Mouse (Mus musculus): ENCODE data around the gene Tm7sf2.

- no peak for TF ChIP-seq GATA1 (IDR thresholded peaks at IDR 0.05; ENCODE audit: borderline replicate concordance, low read length)
- TF ChIP-seq FLI1 (IDR thresholded peaks at IDR 0.05; ENCODE audit: low read length): no peak
Measured at GRCm38 (mm10) chr19:6066571-6066970, 1.6 kb downstream of the Tm7sf2 start.
